Mouse (Mus musculus) ES-E14 (cell line): ENCODE results near the gene Nhsl1.

Experiments
- HCFC1 ChIP-seq: IDR thresholded peaks from 2 replicates; pipeline ENCODE4 v1.6.1; 2012; ENCODE audit warnings: low read length, inconsistent platforms, borderline replicate concordance; ENCODE audit not compliant: insufficient read depth
- MAFK ChIP-seq: IDR thresholded peaks from 2 replicates; pipeline ENCODE4 v1.6.1; 2014; ENCODE audit warnings: mild to moderate bottlenecking, low read depth, low read length, inconsistent platforms; ENCODE audit not compliant: insufficient read depth

DNA sequence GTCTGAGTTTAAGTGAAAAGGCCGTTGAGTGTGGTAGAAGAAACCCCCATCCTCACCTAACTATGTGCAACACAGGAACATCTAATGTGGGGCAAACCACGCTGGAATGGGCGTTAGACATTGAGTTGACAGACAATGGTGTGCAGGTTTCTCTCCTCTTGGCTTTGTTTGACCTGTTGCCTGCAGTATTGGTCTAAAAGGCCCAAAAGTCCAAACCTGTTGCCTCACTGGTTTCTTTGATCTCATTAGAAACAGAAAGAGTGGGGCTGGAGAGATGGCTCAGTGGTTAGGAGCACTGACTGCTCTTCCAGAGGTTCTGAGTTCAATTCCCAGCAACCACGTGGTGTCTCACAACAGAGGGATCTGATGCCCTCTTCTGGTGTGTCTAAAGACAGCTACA, 210.4 kb downstream of the Nhsl1 start:
- no peak for TF ChIP-seq MAFK
- TF ChIP-seq HCFC1, result no peak
